Mouse (Mus musculus) liver, postnatal 0 days (tissue): ENCODE measurements at regions not wholly inside any gene's neighbourhood (a gene's known extent, or its start where the extent isn't known, plus 50 kb on each side); places are given as distances from the start of the nearest gene placed in this dataset.

Experiments
- ATAC-seq: fragments of 200-750 bp; cut with Nextera tagmentation; 2 replicates; pipeline ENCODE4 v1.8.0; 2017; ENCODE audit warnings: mild to moderate bottlenecking, moderate library complexity
- DNase-seq: peaks from one replicate; pipeline ENCODE4 v3.0.0-alpha.2; 2016
- H3K27ac ChIP-seq: fragments of 300-500 bp; sonication (generic); 2 replicates; pipeline ENCODE4 v1.5.1; 2014; ENCODE audit warnings: antibody characterized with exemption, moderate library complexity, mild to moderate bottlenecking, low read depth
- H3K27me3 ChIP-seq: fragments of 300-500 bp; sonication (generic); 2 replicates; pipeline ENCODE4 v1.6.1; 2014; ENCODE audit warnings: low read length, control low read depth, mixed read lengths; ENCODE audit not compliant: insufficient read depth
- H3K36me3 ChIP-seq: fragments of 300-500 bp; sonication (generic); replicated peaks from 2 replicates; pipeline ENCODE4 v1.6.1; 2014; ENCODE audit warnings: mild to moderate bottlenecking, control low read depth, low read length, moderate library complexity, mixed read lengths; ENCODE audit not compliant: insufficient read depth
- H3K4me1 ChIP-seq: fragments of 300-500 bp; sonication (generic); 2 replicates; pipeline ENCODE4 v1.6.1; 2014; ENCODE audit warnings: antibody characterized with exemption, mild to moderate bottlenecking, control low read depth; ENCODE audit not compliant: insufficient read depth
- H3K4me2 ChIP-seq: fragments of 300-500 bp; sonication (generic); 2 replicates; pipeline ENCODE4 v1.6.1; 2014; ENCODE audit warnings: low read depth, mild to moderate bottlenecking, low read length, moderate library complexity, mixed read lengths
- H3K4me3 ChIP-seq: fragments of 300-500 bp; sonication (generic); 2 replicates; pipeline ENCODE4 v1.5.1; 2014; ENCODE audit warnings: low read depth, low read length
- H3K9ac ChIP-seq: fragments of 300-500 bp; sonication (generic); replicated peaks from 2 replicates; pipeline ENCODE4 v1.6.1; 2014; ENCODE audit warnings: mild to moderate bottlenecking, moderate library complexity
- H3K9me3 ChIP-seq: fragments of 300-500 bp; sonication (generic); 2 replicates; pipeline ENCODE4 v1.6.1; 2016; ENCODE audit warnings: mild to moderate bottlenecking, control low read depth, low read length, mixed read lengths
- CTCF ChIP-seq: sonication (generic); IDR thresholded peaks from 2 replicates; pipeline ENCODE4 v1.5.1; 2016; ENCODE audit warnings: antibody characterized with exemption, low read depth
- EP300 ChIP-seq: IDR thresholded peaks from 2 replicates; pipeline ENCODE4 v1.6.1; 2016; ENCODE audit warnings: antibody characterized with exemption, low read depth, mild to moderate bottlenecking
- WGBS: fragments of 180-500 bp; shearing (Covaris S2); extraction: QIAGEN DNeasy Blood & Tissue Kit; methylation state at CpG from one replicate; pipeline ENCODE4 v1.1.7; 2014; ENCODE audit not compliant: insufficient replicate concordance; 5-methylcytosine and 5-hydroxymethylcytosine counted together

DNA sequence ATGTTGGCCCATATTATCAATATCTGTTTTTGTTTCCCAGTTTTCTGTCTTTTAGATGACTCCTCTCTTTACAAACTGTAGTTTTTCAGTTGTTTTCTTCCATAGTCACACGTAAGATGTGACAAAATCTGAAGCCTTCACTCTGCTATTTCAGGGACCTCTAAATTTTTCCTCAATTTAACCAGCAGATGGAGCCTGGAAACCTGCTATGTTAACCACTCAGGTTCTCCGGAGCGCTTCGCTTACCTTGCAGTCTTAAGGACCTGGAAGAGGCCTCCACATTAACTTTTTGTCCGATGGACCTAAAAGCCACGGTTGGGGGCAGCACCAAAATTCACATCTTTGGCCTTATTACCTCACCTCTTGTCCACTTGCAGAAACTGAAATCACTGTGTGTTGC lies 248.4 kb downstream of the Papss1 start:
- 55% methylated on average over 6 of the region's 6 CpGs for WGBS
- no peaks in the 10 kb centered on the region for H3K36me3 ChIP-seq

DNA sequence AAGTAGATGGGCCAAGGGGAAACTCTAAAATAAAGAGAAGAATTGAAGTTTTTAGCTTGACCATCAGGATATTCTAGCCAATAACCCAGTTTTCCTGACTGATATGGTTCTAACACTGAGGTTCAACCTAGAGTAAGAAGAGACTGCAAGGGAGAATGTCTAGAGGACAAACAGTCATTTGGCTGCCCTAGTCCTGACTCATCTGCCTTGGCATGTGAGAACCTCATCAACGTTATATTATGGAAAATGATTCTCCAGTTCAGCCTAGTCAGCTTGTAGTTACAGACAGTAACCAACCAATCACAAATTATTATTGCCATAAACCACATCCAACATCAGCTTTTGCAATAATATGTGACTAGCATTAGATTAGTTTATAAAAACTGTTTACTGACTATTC lies 254.2 kb downstream of the Papss1 start:
- no peak overlapping the region for H3K9ac ChIP-seq
- no peak overlapping the region for H3K4me3 ChIP-seq
- H3K36me3 ChIP-seq: no peaks in the 10 kb centered on the region
- no peak for ATAC-seq
- H3K4me1 ChIP-seq: no peaks in the 10 kb centered on the region
- H3K27ac ChIP-seq: no peak overlapping the region
- WGBS: 64% methylated on average over 1 of the region's 1 CpGs
- no peak for TF ChIP-seq CTCF
- no peaks in the 10 kb centered on the region for H3K9me3 ChIP-seq
- H3K4me2 ChIP-seq: no peak overlapping the region
- H3K27me3 ChIP-seq: no peaks in the 10 kb centered on the region
- no peak for DNase-seq

More for the DNA sequence above, 248.4 kb downstream of the Papss1 start:
- no peak for TF ChIP-seq EP300
- TF ChIP-seq CTCF: no peak
- no peak for ATAC-seq
- no peak for DNase-seq
- no peak overlapping the region for H3K9ac ChIP-seq
- H3K4me3 ChIP-seq: no peak overlapping the region
- H3K27ac ChIP-seq: no peak overlapping the region
- no peaks in the 10 kb centered on the region for H3K9me3 ChIP-seq
- H3K4me2 ChIP-seq: no peak overlapping the region
- no peaks in the 10 kb centered on the region for H3K4me1 ChIP-seq
- H3K27me3 ChIP-seq: no peaks in the 10 kb centered on the region

DNA sequence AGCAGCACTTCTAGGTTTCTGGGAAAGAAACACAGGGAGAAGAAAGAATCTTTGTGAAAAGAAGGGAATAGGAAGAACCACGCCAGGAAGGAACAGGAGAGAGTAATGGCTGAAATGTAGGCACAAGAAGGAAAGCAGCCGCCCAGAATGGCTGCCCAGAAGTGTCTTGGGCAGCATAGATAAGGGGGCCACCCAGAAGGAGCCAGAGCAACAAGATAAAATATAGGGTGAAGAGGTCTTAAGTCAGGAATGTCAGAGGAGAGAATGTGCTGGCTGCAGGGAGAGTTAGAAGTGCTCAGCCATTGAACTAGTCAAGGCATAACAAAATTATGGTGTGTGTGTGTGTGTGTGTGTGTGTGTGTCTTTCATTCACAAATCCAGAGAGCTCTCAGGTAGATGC lies 227.7 kb upstream of the Dkk2 start:
- H3K4me1 ChIP-seq: no peaks in the 10 kb centered on the region
- H3K27ac ChIP-seq: no peak overlapping the region
- H3K9me3 ChIP-seq: no peaks in the 10 kb centered on the region
- TF ChIP-seq CTCF: no peak
- TF ChIP-seq EP300: no peak
- no peak for ATAC-seq
- H3K27me3 ChIP-seq: no peaks in the 10 kb centered on the region
- no peak overlapping the region for H3K4me3 ChIP-seq
- 42% methylated on average over 2 of the region's 2 CpGs for WGBS
- H3K36me3 ChIP-seq: no peaks in the 10 kb centered on the region
- DNase-seq: no peak
- no peak overlapping the region for H3K4me2 ChIP-seq
- H3K9ac ChIP-seq: no peak overlapping the region

DNA sequence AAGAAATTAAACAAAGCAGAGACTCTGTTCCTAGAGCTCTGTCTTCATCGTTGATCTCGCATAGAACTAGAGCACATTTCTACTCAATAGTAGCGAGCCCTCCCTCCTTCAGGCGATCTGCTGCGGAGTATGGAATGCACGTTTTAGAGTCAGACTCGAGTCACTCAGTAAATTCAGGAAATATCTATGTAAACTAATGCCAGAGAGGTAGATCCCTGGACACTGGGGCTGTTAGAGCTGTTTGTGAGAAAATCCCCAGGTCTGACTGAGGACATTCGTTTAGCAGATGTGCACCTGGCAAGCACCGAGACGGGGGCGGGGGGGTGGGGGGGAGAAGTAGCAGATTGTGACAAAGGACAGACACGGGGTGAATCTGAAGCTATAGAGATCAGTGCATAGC lies 226.0 kb upstream of the Dkk2 start:
- Histone ChIP-seq H3K4me1 (no peaks in the 10 kb centered on the region), H3K36me3 (no peaks in the 10 kb centered on the region), H3K4me3 (no peak overlapping the region), H3K27me3 (no peaks in the 10 kb centered on the region), H3K9me3 (no peaks in the 10 kb centered on the region), H3K9ac (no peak overlapping the region), H3K27ac (no peak overlapping the region), H3K4me2 (no peak overlapping the region)
- DNase-seq: no peak
- WGBS: 76% methylated on average over 12 of the region's 12 CpGs
- TF ChIP-seq EP300: no peak
- ATAC-seq: no peak

DNA sequence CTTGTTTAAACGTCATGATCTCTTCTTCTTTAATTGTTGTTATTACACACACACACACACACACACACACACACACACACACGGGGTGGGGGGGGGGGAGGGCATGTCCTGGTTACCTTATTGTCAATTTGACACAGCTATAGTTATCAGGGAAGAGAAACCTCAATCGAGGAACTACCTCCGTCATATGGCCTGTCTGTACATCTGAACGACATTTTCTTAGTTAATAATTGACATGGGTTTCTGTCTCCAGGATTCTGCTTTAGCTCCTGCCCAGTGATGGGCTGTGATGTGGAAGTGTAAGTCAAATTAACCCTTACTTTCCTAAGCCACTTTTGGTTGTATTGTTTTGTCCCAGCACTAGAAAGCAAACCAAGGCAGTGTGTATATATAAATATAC lies 220.0 kb upstream of the Dkk2 start:
- Histone ChIP-seq H3K9ac (no peak overlapping the region), H3K9me3 (no peaks in the 10 kb centered on the region), H3K36me3 (no peaks in the 10 kb centered on the region), H3K27ac (no peak overlapping the region), H3K4me3 (no peak overlapping the region), H3K4me2 (no peak overlapping the region), H3K4me1 (no peaks in the 10 kb centered on the region), H3K27me3 (no peaks in the 10 kb centered on the region)
- DNase-seq: no peak
- 46% methylated on average over 4 of the region's 5 CpGs for WGBS
- no peak for TF ChIP-seq EP300
- TF ChIP-seq CTCF: no peak
- ATAC-seq: no peak

DNA sequence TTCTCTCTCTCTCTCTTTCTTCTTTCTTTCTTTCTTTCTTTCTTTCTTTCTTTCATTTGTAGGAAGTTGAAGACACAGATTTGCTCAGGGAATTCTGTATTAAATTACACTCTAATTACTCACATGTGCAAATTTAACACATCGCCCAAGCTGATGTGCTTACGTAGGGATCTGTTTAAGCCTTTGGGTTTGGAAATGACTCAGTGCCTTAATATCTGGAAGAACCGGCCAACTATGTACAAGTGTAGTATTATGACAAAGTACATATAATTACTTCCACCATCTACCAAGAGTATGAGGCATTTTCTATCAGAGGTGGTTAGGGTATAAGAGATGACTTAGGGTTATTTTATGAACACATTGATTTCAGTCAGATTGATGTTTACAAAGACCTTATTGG lies 217.8 kb upstream of the Dkk2 start:
- H3K4me3 ChIP-seq: no peak overlapping the region
- no peak for ATAC-seq
- no peaks in the 10 kb centered on the region for H3K4me1 ChIP-seq
- no peak overlapping the region for H3K4me2 ChIP-seq
- WGBS: 89% methylated on average over 3 of the region's 3 CpGs
- no peaks in the 10 kb centered on the region for H3K36me3 ChIP-seq
- no peaks in the 10 kb centered on the region for H3K9me3 ChIP-seq
- no peak overlapping the region for H3K9ac ChIP-seq
- TF ChIP-seq CTCF (no peak), EP300 (no peak)
- no peak overlapping the region for H3K27ac ChIP-seq
- no peaks in the 10 kb centered on the region for H3K27me3 ChIP-seq
- DNase-seq: no peak

DNA sequence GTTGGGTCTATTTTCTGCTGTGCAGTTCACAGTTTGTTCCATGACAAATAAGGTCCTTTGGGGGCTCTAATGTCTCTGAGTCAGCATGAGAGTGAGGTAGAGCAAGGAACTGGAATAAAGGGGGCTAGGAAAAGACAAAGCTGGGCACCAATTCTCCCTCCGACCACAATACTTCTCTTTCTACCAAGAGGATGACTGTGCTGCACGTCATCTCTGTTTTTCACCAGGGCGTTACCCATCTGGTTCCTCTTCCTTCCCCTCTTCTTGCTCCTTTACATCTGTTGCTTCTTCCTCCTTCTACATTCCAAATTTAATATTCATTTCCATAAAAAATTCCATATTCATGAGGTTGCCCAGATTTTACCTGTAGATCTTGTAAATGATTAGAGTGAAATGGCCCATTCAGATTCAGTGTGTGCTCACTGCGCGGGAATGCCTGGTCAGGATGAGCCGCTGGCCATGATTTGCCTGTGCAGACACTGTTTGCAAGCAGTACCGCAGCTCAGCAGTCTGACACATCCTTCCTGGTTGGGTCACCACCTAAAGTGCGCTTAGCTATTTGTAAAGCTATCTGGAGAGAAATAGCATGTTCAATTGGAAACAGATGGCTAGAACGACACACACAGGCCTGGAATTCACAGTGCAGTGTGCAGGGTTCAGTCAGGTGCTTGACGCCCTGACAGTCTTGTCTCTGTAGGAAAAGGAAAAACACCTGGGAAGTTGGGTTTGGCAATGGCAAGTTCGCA lies 216.7 kb upstream of the Dkk2 start:
- Histone ChIP-seq H3K9ac (no peak overlapping the region), H3K4me1 (no peaks in the 10 kb centered on the region), H3K27ac (no peak overlapping the region), H3K4me3 (no peak overlapping the region), H3K9me3 (no peaks in the 10 kb centered on the region), H3K4me2 (no peak overlapping the region), H3K36me3 (no peaks in the 10 kb centered on the region), H3K27me3 (no peaks in the 10 kb centered on the region)
- ATAC-seq: no peak
- no peak for DNase-seq
- 57% methylated on average over 11 of the region's 11 CpGs for WGBS
- TF ChIP-seq CTCF (no peak), EP300 (no peak)
